11 mouse cellular contexts compared by ENCODE assay signal in the genomic region with DNA sequence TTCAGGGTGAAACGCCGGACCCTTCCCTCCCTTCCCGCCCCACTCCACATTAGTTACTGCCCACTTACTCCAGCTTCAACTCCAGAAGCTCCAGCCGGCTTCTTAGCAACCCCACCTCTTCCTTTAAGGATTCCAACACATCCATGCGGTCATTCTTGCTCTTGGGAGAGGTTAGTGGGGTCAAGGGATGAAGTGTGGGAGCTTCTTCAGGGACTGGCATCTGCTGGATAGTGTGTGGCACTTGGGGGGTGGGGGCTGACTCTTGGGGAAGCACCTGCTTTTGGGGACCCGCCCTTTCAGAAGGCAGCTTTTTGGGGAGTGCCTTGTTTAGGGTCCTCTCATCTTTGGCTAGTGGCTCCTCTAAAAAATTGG. TPM values are rescaled to one million over a fixed set of nuclear protein-coding genes. Genes with fewer than 3 reads are reported as not detected.
DNase-seq lines count a peak whose midpoint lies in the region; ATAC-seq and TF ChIP-seq lines count a peak whose summit lies in the region.
"Had no signal": no experiment of that assay in that cellular context is flagged by ENCODE, and none has a peak within 500 bp of the region (broad histone marks: within the 10 kb centered on the region; RNA-seq: fewer than 3 reads in every experiment).

No protein-coding gene starts in this region.

- WGBS in kidney, postnatal 0 days, result 29% methylated on average over 6 of the region's 6 CpGs
- WGBS in intestine, postnatal 0 days, result 50% methylated on average over 6 of the region's 6 CpGs
- WGBS in neural tube, embryonic 15.5 days, result 76% methylated on average over 6 of the region's 6 CpGs

- 0 out of 2 replicates have a peak, but pooled peaks cover 14% of the 10 kb centered on the region for H3K36me3 ChIP-seq in kidney, postnatal 0 days (ENCODE audit: insufficient read depth, low read length)
- H3K36me3 ChIP-seq in intestine, postnatal 0 days (ENCODE audit: control insufficient read depth, insufficient read depth), result peaks cover 16% of the 10 kb centered on the region; the same call in 1 of the 2 replicates
- no peaks in the 10 kb centered on the region for H3K36me3 ChIP-seq in neural tube, embryonic 15.5 days

- DNase-seq in gastrocnemius, adult 2 months, result no peak
- DNase-seq in gastrocnemius, postnatal 10 days, result no peak
- no peak for DNase-seq in kidney, postnatal 0 days (ENCODE audit: low spot score)
- no peak for DNase-seq in kidney, adult 9 months
- no peak for DNase-seq in thymus, adult 18-20 months
- no peak for DNase-seq in urinary bladder, postnatal 4 days (ENCODE audit: low spot score in 2 of 2)
- DNase-seq: cerebellum, postnatal 25 days; forebrain, postnatal 0 days had no signal

- H3K27me3 ChIP-seq in kidney, postnatal 0 days (ENCODE audit: insufficient read depth, low read length), result no peaks in the 10 kb centered on the region
- H3K27me3 ChIP-seq in intestine, postnatal 0 days (replicated peaks; ENCODE audit: control insufficient read depth, insufficient read depth, low read length), result no peaks in the 10 kb centered on the region
- H3K27me3 ChIP-seq in neural tube, embryonic 15.5 days (replicated peaks), result peaks cover 39% of the 10 kb centered on the region

- H3K4me2 ChIP-seq in kidney, postnatal 0 days (ENCODE audit: low read length), result peak overlapping the region; percentile 66
- H3K4me2 ChIP-seq in intestine, postnatal 0 days (replicated peaks; ENCODE audit: low read depth), result peak overlapping the region; percentile 88; the same call in 1 of the 2 replicates
- peak overlapping the region; percentile 19 for H3K4me2 ChIP-seq in neural tube, embryonic 15.5 days

- H3K27ac ChIP-seq in gastrocnemius, adult 2 months, result peak overlapping the region; percentile 92
- peak overlapping the region; percentile 96 for H3K27ac ChIP-seq in kidney, postnatal 0 days
- H3K27ac ChIP-seq in intestine, postnatal 0 days (ENCODE audit: low read depth, low read length), result no peak overlapping the region
- H3K27ac ChIP-seq in neural tube, embryonic 15.5 days (replicated peaks), result no peak overlapping the region

- no peaks in the 10 kb centered on the region for H3K9me3 ChIP-seq in kidney, postnatal 0 days (replicated peaks; ENCODE audit: low read length)
- H3K9me3 ChIP-seq in intestine, postnatal 0 days (ENCODE audit: control insufficient read depth), result no peaks in the 10 kb centered on the region
- H3K9me3 ChIP-seq in neural tube, embryonic 15.5 days (replicated peaks), result no peaks in the 10 kb centered on the region

- no peak for TF ChIP-seq CTCF in gastrocnemius, adult 2 months (IDR thresholded peaks at IDR 0.05)
- TF ChIP-seq CTCF in kidney, postnatal 0 days (IDR thresholded peaks at IDR 0.05; ENCODE audit: low read depth), result no peak
- TF ChIP-seq CTCF in intestine, postnatal 0 days (IDR thresholded peaks at IDR 0.05; ENCODE audit: low read depth), result no peak

- peaks cover 40% of the 10 kb centered on the region for H3K4me1 ChIP-seq in kidney, postnatal 0 days (replicated peaks; ENCODE audit: insufficient read depth, low read length)
- peaks cover 1% of the 10 kb centered on the region; the same call in 1 of the 2 replicates for H3K4me1 ChIP-seq in intestine, postnatal 0 days (replicated peaks; ENCODE audit: control insufficient read depth, insufficient read depth, low read length)
- H3K4me1 ChIP-seq in neural tube, embryonic 15.5 days, result peaks cover 28% of the 10 kb centered on the region

- H3K4me3 ChIP-seq in gastrocnemius, adult 2 months, result peak overlapping the region; percentile 89
- H3K4me3 ChIP-seq in kidney, postnatal 0 days (replicated peaks; ENCODE audit: low read depth, low read length), result peak overlapping the region; percentile 55; the same call in 1 of the 2 replicates
- H3K4me3 ChIP-seq in intestine, postnatal 0 days (ENCODE audit: low read depth, low read length), result no peak overlapping the region
- no peak overlapping the region for H3K4me3 ChIP-seq in neural tube, embryonic 15.5 days (replicated peaks)

- ATAC-seq in kidney, postnatal 0 days (replicated peaks; ENCODE audit: low FRiP score, low read depth), result no peak
- ATAC-seq in intestine, postnatal 0 days, result no peak
- no peak for ATAC-seq in neural tube, embryonic 15.5 days (ENCODE audit: low FRiP score)
- ATAC-seq: midbrain, embryonic 16.5 days had no signal

- 0 out of 2 replicates have a peak overlapping the region, but pooled peaks have one; percentile 31 for H3K9ac ChIP-seq in kidney, postnatal 0 days (ENCODE audit: low read depth, low read length)
- no peak overlapping the region for H3K9ac ChIP-seq in intestine, postnatal 0 days (ENCODE audit: low read depth, low read length)
- no peak overlapping the region for H3K9ac ChIP-seq in neural tube, embryonic 15.5 days (replicated peaks)
- H3K9ac ChIP-seq: forebrain, postnatal 0 days had no signal

- intact Hi-C loops in gastrocnemius, adult 2 months (cut with DNase I), result no loop called here

RNA-seq across cellular contexts. Expression of a gene that starts 3.4 kb away (rescaled TPM):
- total RNA-seq in gastrocnemius, adult 2 months (2021), result 1 to 10 TPM; 2.9 to 4.4 TPM
- 10 to 100 TPM; 20.0 to 25.5 TPM for total RNA-seq in gastrocnemius, postnatal 10 days (2021)
- 130 and 149 TPM in 2 replicates for polyA plus RNA-seq in kidney, postnatal 0 days (2015; fragmentation: Nextera tagmentation; extraction: Ambion mirVana)
- 28.9 and 29.0 TPM in 2 replicates for polyA plus RNA-seq in intestine, postnatal 0 days (2015; fragmentation: Nextera tagmentation; extraction: Ambion mirVana)
- polyA plus RNA-seq in neural tube, embryonic 15.5 days (2015; fragmentation: Nextera tagmentation; extraction: Ambion mirVana), result 13.3 and 19.1 TPM in 2 replicates

RNA-seq across cellular contexts. Expression of a gene that starts 12.4 kb away (rescaled TPM):
- 1 to 10 TPM in 1 of 2 experiments, under 1 TPM in 1; 0.97 to 1.2 TPM for total RNA-seq in gastrocnemius, adult 2 months (2021)
- total RNA-seq in gastrocnemius, postnatal 10 days (2021), result 1 to 10 TPM; 1.2 to 1.4 TPM
- polyA plus RNA-seq in kidney, postnatal 0 days (2015; fragmentation: Nextera tagmentation; extraction: Ambion mirVana), result 9.2 and 9.7 TPM in 2 replicates
- polyA plus RNA-seq in intestine, postnatal 0 days (2015; fragmentation: Nextera tagmentation; extraction: Ambion mirVana), result 10.0 and 12.3 TPM in 2 replicates
- 1.4 and 2.6 TPM in 2 replicates for polyA plus RNA-seq in neural tube, embryonic 15.5 days (2015; fragmentation: Nextera tagmentation; extraction: Ambion mirVana)

RNA-seq across cellular contexts. Expression of a gene that starts 47.2 kb away (rescaled TPM):
- 100 to 1,000 TPM; 102 to 108 TPM for total RNA-seq in gastrocnemius, adult 2 months (2021)
- 10 to 100 TPM; 28.8 to 39.5 TPM for total RNA-seq in gastrocnemius, postnatal 10 days (2021)
- 27.1 and 28.7 TPM in 2 replicates for polyA plus RNA-seq in kidney, postnatal 0 days (2015; fragmentation: Nextera tagmentation; extraction: Ambion mirVana)
- 14.5 and 14.6 TPM in 2 replicates for polyA plus RNA-seq in intestine, postnatal 0 days (2015; fragmentation: Nextera tagmentation; extraction: Ambion mirVana)
- 28.1 and 29.9 TPM in 2 replicates for polyA plus RNA-seq in neural tube, embryonic 15.5 days (2015; fragmentation: Nextera tagmentation; extraction: Ambion mirVana)

RNA-seq across cellular contexts. Expression of a gene that starts 51.6 kb away (rescaled TPM):
- total RNA-seq in gastrocnemius, adult 2 months (2021), result 100 to 1,000 TPM; 102 to 108 TPM
- 100 to 1,000 TPM; 131 to 152 TPM for total RNA-seq in gastrocnemius, postnatal 10 days (2021)
- polyA plus RNA-seq in kidney, postnatal 0 days (2015; fragmentation: Nextera tagmentation; extraction: Ambion mirVana), result 136 and 156 TPM in 2 replicates
- polyA plus RNA-seq in intestine, postnatal 0 days (2015; fragmentation: Nextera tagmentation; extraction: Ambion mirVana), result 56.7 and 67.5 TPM in 2 replicates
- 127 and 133 TPM in 2 replicates for polyA plus RNA-seq in neural tube, embryonic 15.5 days (2015; fragmentation: Nextera tagmentation; extraction: Ambion mirVana)

RNA-seq across cellular contexts. Expression of a gene that starts 54.5 kb away (rescaled TPM):
- 1 to 10 TPM; 7.3 to 7.4 TPM for total RNA-seq in gastrocnemius, adult 2 months (2021)
- 10 to 100 TPM in 1 of 2 experiments, 1 to 10 TPM in 1; 8.0 to 10.8 TPM for total RNA-seq in gastrocnemius, postnatal 10 days (2021)
- 58.5 and 59.0 TPM in 2 replicates for polyA plus RNA-seq in kidney, postnatal 0 days (2015; fragmentation: Nextera tagmentation; extraction: Ambion mirVana)
- 49.0 and 50.4 TPM in 2 replicates for polyA plus RNA-seq in intestine, postnatal 0 days (2015; fragmentation: Nextera tagmentation; extraction: Ambion mirVana)
- 48.5 and 51.6 TPM in 2 replicates for polyA plus RNA-seq in neural tube, embryonic 15.5 days (2015; fragmentation: Nextera tagmentation; extraction: Ambion mirVana)

Comparison
In these comparisons a context has a peak if more than half of its experiments do, and no peak if none do; other contexts are left out.
1. H3K27ac ChIP-seq: peak in gastrocnemius, adult 2 months (single experiment) and kidney, postnatal 0 days (single experiment); none in intestine, postnatal 0 days (single experiment) and neural tube, embryonic 15.5 days (single experiment).
2. H3K4me3 ChIP-seq: peak in gastrocnemius, adult 2 months (single experiment) and kidney, postnatal 0 days (single experiment); none in intestine, postnatal 0 days (single experiment) and neural tube, embryonic 15.5 days (single experiment).
3. H3K4me2 ChIP-seq: peak in every context shown above with its lines; median percentile 88 in intestine, postnatal 0 days; 66 in kidney, postnatal 0 days; 19 in neural tube, embryonic 15.5 days.